9 mouse cellular contexts compared by ENCODE assay signal in the genomic region with DNA sequence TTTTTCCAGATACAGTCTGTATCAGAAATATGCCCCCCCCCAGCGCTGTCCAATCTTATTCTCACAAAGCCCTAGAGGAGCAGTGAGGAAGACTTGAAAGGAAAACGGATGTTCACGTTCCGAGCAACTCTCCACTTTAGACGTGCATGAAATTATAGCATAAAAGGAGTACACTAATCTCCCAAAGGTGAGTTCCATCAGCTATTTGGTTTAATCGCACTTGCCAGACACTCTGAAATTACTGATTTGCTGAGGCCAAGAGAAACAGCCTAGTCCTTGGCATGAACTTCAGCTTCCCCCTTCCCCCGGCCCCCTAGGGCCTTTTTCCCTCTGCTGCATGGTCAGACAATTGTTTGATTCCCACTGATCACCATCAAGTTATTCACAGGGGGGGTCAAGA. TPM values are rescaled to one million over a fixed set of nuclear protein-coding genes. Genes with fewer than 3 reads are reported as not detected.
A peak's percentile ranks its signal among the peaks of the same experiment; 100 is the strongest.
DNase-seq lines count a peak whose midpoint lies in the region; ATAC-seq and TF ChIP-seq lines count a peak whose summit lies in the region.
"Had no signal": no experiment of that assay in that cellular context is flagged by ENCODE, and none has a peak within 500 bp of the region (broad histone marks: within the 10 kb centered on the region; RNA-seq: fewer than 3 reads in every experiment).

No protein-coding gene starts in this region.

- WGBS in kidney, postnatal 0 days: 2% methylated on average over 7 of the region's 7 CpGs
- 6% methylated on average over 7 of the region's 7 CpGs for WGBS in intestine, embryonic 14.5 days

- TF ChIP-seq CTCF in kidney, postnatal 0 days (IDR thresholded peaks at IDR 0.05; ENCODE audit: low read depth): no peak

- no peaks in the 10 kb centered on the region for H3K36me3 ChIP-seq in kidney, postnatal 0 days (ENCODE audit: insufficient read depth, low read length)
- H3K36me3 ChIP-seq in intestine, embryonic 14.5 days (ENCODE audit: control insufficient read depth, insufficient read depth, low read length): no peaks in the 10 kb centered on the region

- peak overlapping the region; percentile 95 for H3K4me3 ChIP-seq in kidney, postnatal 0 days (replicated peaks; ENCODE audit: low read depth, low read length)
- peak overlapping the region; percentile 98 for H3K4me3 ChIP-seq in intestine, embryonic 14.5 days (ENCODE audit: low read depth, low read length)

- no peak for DNase-seq in kidney, postnatal 0 days (ENCODE audit: low spot score)
- DNase-seq in kidney, adult 11 months: no peak
- DNase-seq in c-Kit-positive CD71-positive TER-119-positive erythroid progenitor cells, embryonic 14.5 days (ENCODE audit: low spot score): peak; percentile 42
- DNase-seq in intestine, embryonic 14.5 days (ENCODE audit: low spot score): no peak
- peak; percentile 15 for DNase-seq in neural tube, embryonic 10.5 days (ENCODE audit: extremely low spot score, low spot score)
- DNase-seq in right cerebral cortex, adult 2 months (ENCODE audit: low spot score in 2 of 2): no peak
- DNase-seq in left cerebral cortex, postnatal 14 days (ENCODE audit: low spot score in 2 of 2): no peak
- no peak for DNase-seq in kidney, postnatal 4 days

- H3K9me3 ChIP-seq in kidney, postnatal 0 days (replicated peaks; ENCODE audit: low read length): no peaks in the 10 kb centered on the region
- no peaks in the 10 kb centered on the region for H3K9me3 ChIP-seq in intestine, embryonic 14.5 days (ENCODE audit: control insufficient read depth, low read length)

- H3K9ac ChIP-seq in kidney, postnatal 0 days (ENCODE audit: low read depth, low read length): peak overlapping the region; percentile 99
- H3K9ac ChIP-seq in intestine, embryonic 14.5 days (ENCODE audit: low read length): peak overlapping the region; percentile 90

- no peak for ATAC-seq in kidney, postnatal 0 days (replicated peaks; ENCODE audit: low FRiP score, low read depth)
- no peak for ATAC-seq in intestine, embryonic 14.5 days (replicated peaks; ENCODE audit: low FRiP score, low TSS enrichment, low read depth)

- H3K4me1 ChIP-seq in kidney, postnatal 0 days (replicated peaks; ENCODE audit: insufficient read depth, low read length): peaks cover 20% of the 10 kb centered on the region
- peaks cover 26% of the 10 kb centered on the region for H3K4me1 ChIP-seq in intestine, embryonic 14.5 days (replicated peaks; ENCODE audit: control insufficient read depth, insufficient read depth, low read length)

- no peak overlapping the region for H3K27ac ChIP-seq in kidney, postnatal 0 days
- H3K27ac ChIP-seq in intestine, embryonic 14.5 days (ENCODE audit: low read depth): no peak overlapping the region

- H3K4me2 ChIP-seq in kidney, postnatal 0 days (ENCODE audit: low read length): peak overlapping the region; percentile 93
- peak overlapping the region; percentile 97 for H3K4me2 ChIP-seq in intestine, embryonic 14.5 days (ENCODE audit: low read length)

- intact Hi-C loops in left cerebral cortex, postnatal 14 days (cut with DNase I): loop anchor here (2.0 kb wide), 1 partner anchor 94 kb away; a partner anchor contains a TSS

- H3K27me3 ChIP-seq in kidney, postnatal 0 days (ENCODE audit: insufficient read depth, low read length): no peaks in the 10 kb centered on the region
- no peaks in the 10 kb centered on the region for H3K27me3 ChIP-seq in intestine, embryonic 14.5 days (replicated peaks; ENCODE audit: control insufficient read depth, insufficient read depth, low read length)

RNA-seq across cellular contexts. Expression of a gene that starts 55.4 kb away (rescaled TPM):
- polyA plus RNA-seq in kidney, postnatal 0 days (2015; fragmentation: Nextera tagmentation; extraction: Ambion mirVana): 22.1 and 22.7 TPM in 2 replicates
- 45.4 and 50.2 TPM in 2 replicates for polyA plus RNA-seq in intestine, embryonic 14.5 days (2014; fragmentation: Nextera tagmentation; extraction: Ambion mirVana)
- total RNA-seq in left cerebral cortex, postnatal 14 days (2021): 100 to 1,000 TPM; 155 to 156 TPM

RNA-seq across cellular contexts. Expression of a gene that starts 56.2 kb away (rescaled TPM):
- polyA plus RNA-seq in kidney, postnatal 0 days (2015; fragmentation: Nextera tagmentation; extraction: Ambion mirVana): not detected in 2 replicates
- not detected in 2 replicates for polyA plus RNA-seq in intestine, embryonic 14.5 days (2014; fragmentation: Nextera tagmentation; extraction: Ambion mirVana)
- not detected for total RNA-seq in left cerebral cortex, postnatal 14 days (2021)
- total RNA-seq: neutrophil, adult 5-6 weeks had no signal

Comparison
In these comparisons a context has a peak if more than half of its experiments do, and no peak if none do; other contexts are left out.
1. DNase-seq: peak in c-Kit-positive CD71-positive TER-119-positive erythroid progenitor cells, embryonic 14.5 days (single experiment) and neural tube, embryonic 10.5 days (single experiment); none in kidney, postnatal 0 days (single experiment), kidney, adult 11 months (single experiment), intestine, embryonic 14.5 days (single experiment), right cerebral cortex, adult 2 months (0 of 2), left cerebral cortex, postnatal 14 days (0 of 2) and kidney, postnatal 4 days (0 of 2).